Mouse (Mus musculus) left cerebral cortex, postnatal 14 days (tissue): ENCODE measurements around the gene Fam78b. TPM values are rescaled to one million over a fixed set of nuclear protein-coding genes. Genes with fewer than 3 reads are reported as not detected.
A peak's percentile ranks its signal among the peaks of the same experiment; 100 is the strongest.

ENCODE experiments used
- DNase-seq, 2 experiments: peaks; one replicate each; pipeline ENCODE4 v3.0.0; 2021 to 2022; ENCODE audit warnings: low spot score in 2 of 2, mixed read lengths in 1 of 2
- intact Hi-C: fragments of 180-260 bp; cut with DNase I; formaldehyde crosslinking; loops from one replicate; pipeline ENCODE4 v1.15.1; 2025
- total RNA-seq, 2 experiments: library from RNA; stranded (reverse); gene quantifications; 2 replicates each; pipeline ENCODE4 v1.2.3; 2021

Gene Fam78b
- total RNA-seq, 2 experiments from 2014 or later: 34.7 to 34.8 TPM

DNA sequence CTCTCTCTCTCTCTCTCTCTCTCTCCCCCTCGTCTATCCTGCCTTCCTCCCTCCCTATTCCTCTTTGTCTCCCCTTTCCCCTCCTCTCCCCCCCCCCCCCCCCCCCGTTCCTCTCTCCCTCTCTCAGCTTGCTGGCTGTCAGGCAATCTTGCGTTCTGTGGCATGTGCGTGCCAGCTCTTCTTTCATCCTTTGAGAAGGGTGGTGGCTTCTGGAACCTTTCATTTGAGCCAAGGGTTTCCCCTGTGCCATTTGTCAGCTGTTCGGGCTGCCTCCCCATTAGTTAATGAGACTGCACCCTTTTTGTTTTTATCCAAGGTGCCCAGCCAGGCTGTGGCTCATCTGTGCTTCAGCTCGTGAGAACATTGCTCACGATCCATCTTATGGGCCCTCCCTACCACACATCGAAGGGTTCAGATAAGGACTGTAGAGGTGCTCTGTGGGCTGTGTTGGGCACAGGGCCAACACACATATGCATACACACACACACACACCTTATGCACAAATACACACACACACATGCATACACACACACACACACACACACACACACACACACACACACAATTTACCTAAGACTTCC is 21.4 kb downstream of the Fam78b start:
- intact Hi-C loops: no loop called here
- DNase-seq: no peak

DNA sequence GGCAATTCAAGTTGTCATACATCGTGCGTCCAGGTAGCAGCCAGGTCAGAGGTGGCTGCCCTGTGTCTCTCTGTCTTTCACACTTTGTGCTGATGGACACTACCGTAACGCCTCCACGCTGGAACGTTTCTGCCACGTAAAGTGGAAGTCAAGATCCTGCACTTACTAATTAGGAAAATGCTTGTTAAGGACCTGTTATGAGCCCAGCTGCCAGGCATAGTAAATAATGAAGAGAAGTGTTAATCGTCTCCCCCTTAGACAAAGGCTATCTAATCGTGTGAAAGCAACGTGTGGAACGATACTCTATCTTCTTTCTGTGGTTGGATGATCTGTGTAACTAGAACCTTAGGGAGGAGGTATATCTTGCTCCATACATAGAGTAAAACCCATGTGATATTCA is 22.6 kb downstream of the Fam78b start:
- intact Hi-C loops: no loop called here
- no peak for DNase-seq

DNA sequence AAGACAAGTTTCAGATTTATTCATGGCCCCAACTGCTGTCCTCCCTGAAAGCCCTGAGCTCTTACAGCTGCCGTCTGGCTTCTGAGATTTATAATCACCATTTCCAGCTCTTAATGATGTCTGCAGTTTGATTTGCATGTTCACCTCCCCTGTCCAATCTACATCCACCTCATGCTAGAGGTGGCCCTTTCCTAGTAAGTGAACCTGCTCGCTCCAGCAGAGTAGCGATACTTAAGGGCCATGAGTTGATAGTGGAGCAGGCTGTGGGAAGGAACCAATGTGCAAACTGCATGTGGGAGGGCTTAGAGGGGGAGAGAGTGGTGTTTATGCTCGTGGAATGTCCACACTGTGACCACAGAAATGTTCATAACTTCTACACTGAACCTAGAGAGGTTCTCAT is 23.7 kb downstream of the Fam78b start:
- no peak for DNase-seq
- intact Hi-C loops: no loop called here

DNA sequence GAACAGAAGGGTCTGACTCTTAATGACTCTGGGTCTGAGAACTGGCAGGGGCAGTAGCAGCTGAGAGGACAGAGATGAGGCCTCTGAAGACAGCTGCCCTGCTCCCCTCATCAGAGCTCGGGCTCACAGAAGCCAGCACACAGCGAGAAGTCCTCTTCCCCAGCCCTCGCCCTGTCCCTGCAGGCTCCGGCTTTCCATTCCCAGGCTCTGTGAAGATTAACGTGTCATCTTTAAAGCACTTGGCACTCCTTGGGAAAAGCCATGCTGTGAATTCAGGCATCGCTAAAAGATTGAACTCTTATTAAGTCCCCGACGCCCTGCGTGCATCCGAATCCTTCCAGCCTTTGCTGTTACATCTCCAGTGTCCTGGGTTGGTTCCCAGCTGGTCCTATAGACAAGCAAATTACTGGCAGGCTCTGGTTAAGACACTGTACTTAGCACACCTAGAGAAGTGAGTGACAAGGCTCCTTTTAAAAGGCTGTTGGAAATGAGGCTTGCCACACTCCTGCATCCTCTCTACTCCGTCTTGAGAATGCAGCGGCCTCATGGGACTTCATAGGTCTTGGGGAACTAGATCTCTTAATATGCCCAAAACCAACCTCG is 30.9 kb downstream of the Fam78b start:
- intact Hi-C loops: loop anchor here (5.0 kb wide), 1 partner anchor 250 kb away; no protein-coding TSS in a partner anchor
- no peak for DNase-seq

DNA sequence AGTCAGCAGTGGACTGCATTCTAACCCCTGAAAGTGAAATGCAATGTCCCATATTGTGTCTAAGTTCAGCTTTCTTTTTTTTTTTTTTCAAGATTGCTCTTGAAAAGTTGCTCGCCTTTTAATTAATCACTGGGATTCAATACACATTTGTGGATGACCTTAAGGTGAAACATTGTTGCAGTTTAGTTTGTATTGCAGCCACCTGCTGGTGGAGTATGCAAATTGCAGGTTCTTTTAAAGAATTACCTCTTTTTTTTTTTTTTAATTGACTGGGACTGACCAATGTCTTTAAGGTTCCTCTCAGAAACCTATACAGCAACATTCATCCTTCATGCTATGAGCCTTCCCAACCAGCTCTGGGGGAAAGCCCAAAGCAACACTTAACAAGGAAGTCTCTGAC is 33.2 kb downstream of the Fam78b start:
- intact Hi-C loops: loop anchor here (5.0 kb wide), 1 partner anchor 252 kb away; no protein-coding TSS in a partner anchor

DNA sequence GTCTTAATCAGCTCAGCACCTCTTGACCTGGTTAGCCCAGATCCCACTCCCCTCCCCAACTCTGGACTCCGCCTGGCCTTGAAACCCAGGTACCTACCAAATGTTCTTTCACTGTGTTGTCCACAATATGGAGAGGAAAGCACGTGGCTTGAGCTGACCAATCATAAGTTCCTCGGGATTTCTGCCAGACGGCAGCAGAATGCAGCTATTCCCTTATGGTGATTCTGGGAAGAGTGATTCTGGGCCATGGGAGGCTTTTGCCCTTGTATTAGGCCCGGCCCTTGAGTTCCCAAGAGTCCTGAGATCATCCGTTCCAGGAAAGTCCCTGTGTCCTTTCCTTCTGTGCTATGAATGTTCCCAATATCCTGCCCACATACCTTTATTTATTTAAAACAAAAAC is 41.3 kb downstream of the Fam78b start:
- intact Hi-C loops: no loop called here
- no peak for DNase-seq

More for the DNA sequence above, 33.2 kb downstream of the Fam78b start:
- DNase-seq: no peak

DNA sequence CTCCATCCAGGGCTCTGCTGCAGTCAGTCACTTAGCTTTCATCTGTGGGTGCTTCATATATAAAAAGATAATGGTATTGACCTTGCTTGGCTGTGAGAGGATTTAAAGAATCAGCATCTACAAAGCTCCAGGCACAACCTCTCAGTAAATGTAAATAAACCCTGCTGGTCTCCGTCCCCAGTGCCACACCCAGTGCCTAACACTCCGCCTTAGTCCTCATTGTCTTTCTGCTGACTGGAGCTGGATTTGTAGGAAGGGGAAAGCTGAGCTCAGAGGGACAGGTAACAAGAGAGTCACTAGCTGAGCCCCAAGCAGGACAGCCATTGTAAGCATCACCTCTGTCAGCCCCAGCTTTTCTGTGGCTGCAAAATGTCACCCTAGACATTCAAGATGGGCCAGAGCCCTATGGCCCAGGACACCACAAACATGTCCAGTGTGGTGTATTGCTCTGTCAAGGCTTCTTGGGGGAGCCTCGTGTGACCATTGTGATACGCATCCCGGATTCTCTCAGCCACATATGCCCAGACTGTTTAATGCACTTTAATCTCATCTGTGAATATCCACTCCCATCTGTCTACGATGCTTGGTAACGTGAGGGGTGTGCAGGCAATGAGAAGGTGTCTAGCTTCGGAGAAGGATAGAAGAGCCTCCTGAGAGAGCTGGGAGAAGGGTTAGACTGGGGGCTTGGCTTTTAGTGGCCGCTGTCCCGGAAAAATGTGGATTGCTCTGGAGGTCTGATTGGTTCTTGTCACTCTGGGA is 45.1 kb downstream of the Fam78b start:
- DNase-seq: no peak
- intact Hi-C loops: no loop called here

DNA sequence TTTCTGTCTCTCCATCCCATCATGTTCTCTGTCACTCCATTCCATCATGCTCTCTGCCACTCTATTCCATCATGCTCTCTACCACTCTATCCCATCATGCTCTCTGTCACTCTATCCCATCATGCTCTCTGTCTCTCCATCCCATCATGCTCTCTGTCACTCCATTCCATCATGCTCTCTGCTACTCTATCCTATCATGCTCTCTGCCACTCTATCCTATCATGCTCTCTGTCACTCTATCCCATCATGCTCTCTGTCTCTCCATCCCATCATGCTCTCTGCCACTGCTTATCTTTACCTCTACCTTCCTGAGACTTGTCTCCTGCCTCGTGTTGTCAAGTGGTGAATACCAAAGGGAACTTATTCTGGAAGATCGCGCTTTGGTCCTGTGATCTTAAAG is 49.6 kb downstream of the Fam78b start:
- DNase-seq: no peak
- intact Hi-C loops: no loop called here

DNA sequence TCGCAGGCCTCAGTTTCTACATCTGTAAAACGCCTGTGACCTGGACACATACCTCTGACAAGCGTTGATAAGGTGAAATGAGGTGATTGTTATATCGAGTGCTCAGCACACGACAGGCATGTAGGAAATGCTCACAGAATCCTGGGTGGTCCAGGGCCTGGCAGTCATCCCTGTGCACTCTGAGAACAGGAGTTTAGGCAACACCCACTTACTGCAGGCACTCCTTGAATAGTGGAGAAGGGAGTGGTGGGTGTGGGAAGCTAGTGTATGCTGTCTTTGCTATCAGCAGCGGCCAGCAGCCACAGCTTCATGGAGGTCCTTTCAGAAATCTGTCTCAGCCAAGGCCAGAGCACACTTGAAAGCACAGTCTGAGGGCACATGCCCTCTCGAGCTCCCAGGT is 52.8 kb downstream of the Fam78b start:
- intact Hi-C loops: no loop called here
- DNase-seq: no peak

DNA sequence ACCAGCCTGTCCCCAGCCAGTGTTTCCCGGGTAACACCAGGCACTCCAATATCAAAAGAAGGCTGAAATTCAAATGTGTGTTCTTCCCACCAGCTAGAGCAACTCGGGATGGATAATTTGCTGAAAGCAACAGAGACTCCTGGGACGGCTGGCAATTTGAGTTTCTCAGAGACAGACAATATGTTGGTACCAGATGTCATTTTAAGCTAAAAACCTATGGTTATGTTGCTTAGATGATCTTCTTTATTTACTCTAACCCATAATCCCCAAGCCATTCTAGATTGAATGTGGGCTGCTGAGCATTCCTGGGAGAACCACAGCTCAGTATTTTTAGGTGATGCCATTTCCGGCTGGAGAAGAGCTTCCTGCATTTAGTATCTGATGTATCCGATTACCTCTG is 56.3 kb downstream of the Fam78b start:
- intact Hi-C loops: no loop called here
- DNase-seq: peak in 1 of 2 experiments; percentile 30

DNA sequence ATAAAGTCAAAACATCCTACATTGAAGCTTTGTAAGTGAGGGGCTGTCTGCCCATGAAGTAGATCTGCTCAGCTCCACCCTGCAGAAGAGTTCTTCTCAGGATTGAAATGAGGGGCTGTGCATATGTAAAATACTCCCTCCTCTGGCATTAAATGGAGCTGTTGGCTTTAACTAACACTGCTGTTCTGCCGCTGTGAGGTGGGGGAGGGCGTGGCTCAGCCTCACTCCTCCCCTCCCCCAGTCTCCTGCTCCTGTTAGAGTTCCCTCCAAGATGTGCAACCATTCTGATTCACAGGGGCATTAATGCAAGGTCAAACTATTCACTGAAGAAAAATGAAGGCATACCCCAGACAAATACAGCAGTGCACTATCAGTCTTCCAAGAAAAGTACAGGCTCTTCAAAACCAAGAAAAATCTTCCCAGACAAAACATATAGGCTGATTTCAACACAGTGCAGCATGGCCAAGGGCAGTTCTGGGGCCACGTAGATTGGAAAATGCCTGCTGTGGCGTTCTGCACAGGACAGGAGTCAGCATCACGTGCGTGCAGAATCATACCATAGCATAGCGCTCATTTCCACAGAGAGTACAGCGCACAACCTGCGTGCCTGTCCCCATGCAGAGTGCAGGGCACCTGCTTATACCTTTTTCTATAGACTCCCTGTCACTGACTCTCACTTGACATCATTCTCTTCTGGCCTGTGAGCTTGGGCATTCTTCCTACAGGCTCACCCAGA is 58.5 kb downstream of the Fam78b start:
- intact Hi-C loops: no loop called here
- peak in 1 of 2 experiments; percentile 25 for DNase-seq

DNA sequence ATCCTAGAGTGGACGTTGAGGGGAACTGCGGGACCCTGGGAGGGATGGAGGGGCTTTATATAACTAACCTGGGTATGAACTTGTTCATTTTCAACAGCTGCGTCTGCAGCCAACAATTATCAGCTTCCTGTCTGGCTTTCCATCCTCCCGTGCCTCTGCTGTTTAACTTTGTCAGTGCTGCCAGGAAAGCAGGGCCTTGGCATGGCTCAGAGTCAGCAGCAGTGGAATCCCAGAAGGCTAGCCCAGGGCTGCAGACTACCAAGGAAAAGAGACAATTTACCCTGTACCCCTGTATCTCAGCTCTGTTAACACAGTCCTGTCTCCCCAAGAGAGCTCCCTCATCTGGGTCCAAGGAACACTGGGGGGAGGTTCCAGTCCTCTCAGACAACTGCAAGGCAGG is 62.8 kb downstream of the Fam78b start:
- no peak for DNase-seq
- intact Hi-C loops: no loop called here

DNA sequence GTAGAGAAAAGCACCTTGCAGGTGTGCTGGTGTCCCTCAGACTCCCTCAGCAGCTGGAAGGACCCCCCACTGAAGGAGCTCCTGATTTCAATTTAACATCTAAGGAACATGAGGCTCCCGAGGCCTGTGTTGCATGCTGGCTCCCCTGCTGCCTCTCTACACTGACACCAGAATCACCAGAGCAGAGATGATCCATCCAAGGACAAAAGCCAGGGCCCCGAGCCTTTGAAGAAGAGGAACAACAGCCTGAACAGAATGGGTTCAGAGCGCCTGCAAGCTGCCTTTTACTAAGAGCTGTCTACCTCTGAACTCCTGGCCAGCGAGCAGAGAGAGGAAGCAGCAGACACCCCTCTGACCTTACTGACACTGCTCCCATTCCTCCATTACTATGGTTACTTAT is 64.3 kb downstream of the Fam78b start:
- DNase-seq: no peak
- intact Hi-C loops: loop anchor here (5.0 kb wide), 1 partner anchor 63 kb away; the partner anchor contains the start of gene Fam78b

DNA sequence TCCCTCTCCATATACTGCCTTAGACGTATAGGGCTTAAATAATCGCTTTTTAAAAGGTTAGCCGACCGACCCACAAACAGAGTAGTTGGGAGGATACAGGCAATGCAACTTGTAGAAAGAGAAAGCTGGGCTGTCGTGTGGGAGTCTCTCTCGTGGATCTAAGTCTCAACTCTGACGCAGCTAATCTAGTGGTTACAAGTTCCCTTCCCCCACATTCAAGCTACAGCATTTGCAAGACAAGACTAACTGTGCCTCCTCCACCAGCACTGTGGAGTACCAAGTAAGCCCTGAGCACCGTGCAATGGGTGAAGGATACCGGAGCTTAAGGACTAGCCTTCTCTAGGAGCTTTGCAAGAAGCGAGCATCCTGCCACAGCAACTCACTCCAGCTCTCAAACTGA is 64.8 kb downstream of the Fam78b start:
- DNase-seq: peak in 1 of 2 experiments; percentile 23
- intact Hi-C loops: loop anchor here (5.0 kb wide), 1 partner anchor 64 kb away; the partner anchor contains the start of gene Fam78b

DNA sequence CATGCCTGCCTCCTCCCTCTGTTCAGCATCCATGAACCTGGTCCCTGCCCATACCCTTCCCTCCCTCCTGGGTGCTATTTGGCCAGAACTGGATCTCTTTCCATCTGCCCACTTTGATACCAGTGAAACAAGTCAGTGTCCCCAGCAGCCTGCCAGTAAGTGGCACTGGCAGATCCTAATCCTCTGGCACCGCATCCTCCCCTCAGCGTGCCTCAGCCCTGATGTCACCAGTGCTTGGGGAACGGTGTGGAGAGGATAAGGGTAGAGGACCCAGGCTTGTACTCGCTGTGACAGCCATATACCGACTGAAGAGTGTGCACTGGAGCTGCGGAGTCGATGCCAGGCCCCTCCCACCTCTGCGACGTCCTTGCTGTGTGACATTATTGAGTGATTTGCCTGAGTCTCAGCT is 65.7 kb downstream of the Fam78b start:
- intact Hi-C loops: loop anchor here (5.0 kb wide), 1 partner anchor 65 kb away; the partner anchor contains the start of gene Fam78b
- DNase-seq: no peak

DNA sequence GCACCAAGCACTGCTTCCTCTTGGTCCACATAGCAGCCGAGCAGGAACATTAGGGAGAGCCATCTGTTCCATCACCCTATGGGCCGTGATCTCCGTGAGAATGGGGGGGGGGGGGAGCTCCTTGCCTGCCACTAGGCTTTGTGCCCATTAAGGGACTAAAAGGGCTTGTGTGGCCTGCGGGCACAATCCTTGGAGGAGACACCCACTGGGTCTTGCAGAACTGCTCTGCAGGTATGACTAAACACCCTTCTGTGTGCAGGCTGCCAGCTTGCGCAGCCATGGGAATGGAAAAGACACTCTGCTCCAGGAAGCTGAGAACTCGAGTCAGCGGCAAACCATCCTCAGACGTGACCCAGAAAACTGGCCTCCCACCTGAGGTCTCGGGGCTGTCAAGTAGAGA is 68.5 kb downstream of the Fam78b start:
- intact Hi-C loops: loop anchor here (5.0 kb wide), 1 partner anchor 67 kb away; the partner anchor contains the start of gene Fam78b
- no peak for DNase-seq

DNA sequence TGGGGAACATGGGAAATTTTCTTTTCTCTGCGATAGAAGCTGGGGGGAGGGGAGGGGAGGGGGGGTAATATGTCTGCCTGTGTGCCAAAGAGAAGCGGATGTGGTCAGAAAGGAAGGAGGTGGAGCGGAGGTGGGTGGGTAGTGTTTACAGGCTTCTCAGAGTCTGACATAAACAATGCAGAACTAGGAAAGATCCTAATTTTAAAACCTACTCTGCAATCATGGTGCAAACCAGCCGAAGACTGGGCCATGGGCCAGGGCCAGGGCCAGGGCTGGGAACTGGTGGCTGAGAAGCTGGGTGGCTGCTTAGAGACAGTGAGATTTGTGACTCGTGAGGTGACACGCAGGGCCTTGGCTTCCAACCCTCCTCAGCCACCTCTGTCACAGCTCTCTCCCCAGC is 69.1 kb downstream of the Fam78b start:
- intact Hi-C loops: no loop called here
- no peak for DNase-seq

DNA sequence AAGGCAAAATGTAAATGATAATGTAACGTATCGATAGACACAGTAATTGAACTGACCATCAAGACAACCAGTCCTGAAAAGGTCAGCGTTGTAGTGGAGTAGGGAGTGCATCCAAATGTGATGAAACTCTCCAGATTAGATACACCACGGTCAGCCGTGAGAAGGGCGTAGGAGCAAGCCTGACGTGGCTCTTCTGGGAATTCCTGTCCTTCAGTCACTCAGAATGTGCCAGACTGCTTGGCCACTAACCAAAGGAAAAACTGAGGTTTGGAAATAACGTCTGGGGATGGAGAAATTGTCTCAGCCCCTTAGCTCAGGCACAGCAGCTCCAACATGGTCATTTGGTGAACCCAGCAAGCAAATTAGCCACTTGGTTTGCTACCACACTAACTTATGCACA is 74.5 kb downstream of the Fam78b start:
- no peak for DNase-seq
- intact Hi-C loops: no loop called here

DNA sequence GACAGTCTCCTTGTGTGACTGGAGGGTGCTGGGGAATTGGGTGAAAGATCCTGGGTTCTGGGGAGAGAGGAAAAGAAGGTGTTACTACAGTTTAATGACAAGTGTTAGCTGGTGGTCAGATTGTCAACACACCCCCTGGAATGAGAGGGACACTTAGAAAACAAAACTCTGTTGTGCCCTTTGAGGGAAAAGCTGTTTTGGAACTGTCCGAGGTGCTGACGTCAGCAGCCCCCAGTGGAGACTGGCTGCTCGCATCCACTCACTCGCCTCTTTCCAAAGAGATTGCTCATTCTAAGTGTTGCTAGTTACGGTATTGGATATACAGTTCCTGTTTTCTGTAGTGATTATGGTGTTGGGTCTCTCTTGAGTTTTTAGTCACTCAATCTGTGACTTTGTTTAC is 78.3 kb downstream of the Fam78b start:
- intact Hi-C loops: no loop called here
- no peak for DNase-seq

DNA sequence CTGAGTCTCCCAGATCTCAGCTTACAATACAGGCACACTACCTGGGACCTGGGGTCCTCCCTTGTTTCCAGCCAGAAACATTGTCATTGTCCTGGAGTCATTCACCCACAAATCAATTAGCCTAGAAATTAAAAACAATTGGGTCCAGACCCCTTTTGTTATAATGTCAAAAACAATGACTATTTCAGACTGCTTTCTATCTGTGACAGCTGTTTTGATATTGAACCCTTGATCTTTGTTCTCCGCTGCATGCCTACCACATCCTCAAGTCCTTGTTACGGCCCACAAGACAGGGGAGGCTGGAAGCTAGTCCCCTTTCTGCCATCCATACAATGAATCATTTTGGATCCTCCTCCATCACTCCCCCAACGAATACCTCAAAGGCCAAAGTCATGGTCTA is 80.7 kb downstream of the Fam78b start:
- DNase-seq: no peak
- intact Hi-C loops: no loop called here
